Mouse (Mus musculus) heart, embryonic 15.5 days (tissue): ENCODE results near the gene Il17re. TPM values are rescaled to one million over a fixed set of nuclear protein-coding genes. Genes with fewer than 3 reads are reported as not detected.

Source experiments
- ATAC-seq: fragments of 200-750 bp; cut with Nextera tagmentation; replicated peaks from 2 replicates; pipeline ENCODE4 v1.8.0; 2017; ENCODE audit warnings: low read depth, moderate TSS enrichment; ENCODE audit not compliant: insufficient number of reproducible peaks, insufficient read depth, low FRiP score
- H3K27ac ChIP-seq: fragments of 300-500 bp; sonication (generic); 2 replicates; pipeline ENCODE4 v1.5.1; 2015; ENCODE audit warnings: mild to moderate bottlenecking, inconsistent platforms
- H3K27me3 ChIP-seq: fragments of 300-500 bp; sonication (generic); 2 replicates; pipeline ENCODE4 v1.6.1; 2015; ENCODE audit warnings: inconsistent platforms
- H3K36me3 ChIP-seq: fragments of 300-500 bp; sonication (generic); 2 replicates; pipeline ENCODE4 v1.6.1; 2015; ENCODE audit warnings: mild to moderate bottlenecking, inconsistent platforms
- H3K4me1 ChIP-seq: fragments of 300-500 bp; sonication (generic); replicated peaks from 2 replicates; pipeline ENCODE4 v1.6.1; 2015; ENCODE audit warnings: inconsistent platforms
- H3K4me2 ChIP-seq: fragments of 300-500 bp; sonication (generic); 2 replicates; pipeline ENCODE4 v1.6.1; 2015; ENCODE audit warnings: inconsistent platforms, mild to moderate bottlenecking, moderate library complexity
- H3K4me3 ChIP-seq: fragments of 300-500 bp; sonication (generic); 2 replicates; pipeline ENCODE4 v1.5.1; 2015; ENCODE audit warnings: mild to moderate bottlenecking, inconsistent platforms
- H3K9ac ChIP-seq: fragments of 300-500 bp; sonication (generic); 2 replicates; pipeline ENCODE4 v1.6.1; 2015; ENCODE audit warnings: mild to moderate bottlenecking, inconsistent platforms
- H3K9me3 ChIP-seq: fragments of 300-500 bp; sonication (generic); replicated peaks from 2 replicates; pipeline ENCODE4 v1.6.1; 2016; ENCODE audit warnings: inconsistent platforms
- WGBS: fragments of 180-500 bp; shearing (Covaris S2); methylation state at CpG from one replicate; pipeline ENCODE4 v1.1.7; 2015; ENCODE audit warnings: mixed read lengths; 5-methylcytosine and 5-hydroxymethylcytosine counted together
- polyA plus RNA-seq: library from polyadenylated mRNA; unstranded; fragments of >200 nt; fragmentation: Nextera tagmentation; extraction: Ambion mirVana; gene quantifications from 2 replicates; pipeline ENCODE4 v1.2.1, GENCODE M21; 2015

The Il17re gene
- polyA plus RNA-seq, 1 experiment from 2014 or later, result 1.4 TPM

- peaks cover 30% of the 10 kb centered on the region for H3K4me1 ChIP-seq
- H3K27me3 ChIP-seq, result peaks cover 17% of the 10 kb centered on the region
- no peaks in the 10 kb centered on the region for H3K9me3 ChIP-seq
- peak within 1 kb of the TSS; percentile 64 for H3K27ac ChIP-seq
- peak within 1 kb of the TSS; percentile 62 for H3K9ac ChIP-seq
- 23% methylated on average over 12 of the region's 12 CpGs for WGBS
- peak; percentile 48; the same call in 1 of the 2 replicates for ATAC-seq
- peak within 1 kb of the TSS; percentile 72 for H3K4me2 ChIP-seq
- H3K4me3 ChIP-seq, result peak within 1 kb of the TSS; percentile 47
- no peaks in the 10 kb centered on the region for H3K36me3 ChIP-seq
These were observed 13.1 kb downstream of the Il17re start, which contains the start of gene Il17rc for GRCm38 (mm10) chr6:113471297-113471936. TSS of gene Il17rc (plus strand) at chr6:113471427.

- no peak for ATAC-seq
- Histone ChIP-seq H3K4me2 (peak overlapping the region; percentile 72), H3K9ac (no peak overlapping the region), H3K9me3 (no peaks in the 10 kb centered on the region), H3K36me3 (no peaks in the 10 kb centered on the region), H3K4me3 (no peak overlapping the region; the same call in 1 of the 2 replicates), H3K4me1 (peaks cover 30% of the 10 kb centered on the region), H3K27ac (peak overlapping the region; percentile 64; the same call in 1 of the 2 replicates), H3K27me3 (peaks cover 17% of the 10 kb centered on the region)
- 66% methylated on average over 10 of the region's 10 CpGs for WGBS
These were observed 13.8 kb downstream of the Il17re start for GRCm38 (mm10) chr6:113472061-113472460.

GRCm38 (mm10) chr6:113473246-113473645 lies 15.0 kb downstream of the Il17re start:
- Histone ChIP-seq H3K4me2 (no peak overlapping the region), H3K9me3 (no peaks in the 10 kb centered on the region), H3K27me3 (peaks cover 17% of the 10 kb centered on the region), H3K4me3 (no peak overlapping the region), H3K36me3 (no peaks in the 10 kb centered on the region), H3K27ac (no peak overlapping the region), H3K4me1 (peaks cover 30% of the 10 kb centered on the region), H3K9ac (no peak overlapping the region)
- no peak for ATAC-seq
- 68% methylated on average over 2 of the region's 2 CpGs for WGBS

DNA sequence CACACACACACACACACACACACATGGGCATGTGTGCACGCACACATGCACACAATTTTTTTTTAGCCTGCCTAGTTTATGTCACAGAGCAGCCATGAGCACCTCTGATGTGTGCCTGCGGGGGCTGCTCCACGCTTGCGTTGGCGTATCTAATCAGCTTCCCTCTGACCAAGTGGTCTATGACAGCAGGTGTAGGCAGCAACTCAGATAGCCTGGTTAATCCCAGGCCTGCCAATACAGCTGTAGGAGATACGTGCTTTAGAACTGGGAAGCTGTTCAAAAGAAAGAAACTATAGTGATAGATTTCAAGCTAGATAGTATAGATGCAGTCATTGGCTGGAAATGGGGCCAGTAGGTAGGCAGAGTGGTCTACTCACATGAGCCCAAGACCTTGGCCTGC lies 15.4 kb downstream of the Il17re start:
- 56% methylated on average over 6 of the region's 6 CpGs for WGBS

GRCm38 (mm10) chr6:113477353-113477752 lies 19.1 kb downstream of the Il17re start:
- peaks cover 13% of the 10 kb centered on the region; the same call in 1 of the 2 replicates for H3K27me3 ChIP-seq
- H3K9ac ChIP-seq, result no peak overlapping the region
- H3K4me1 ChIP-seq, result peaks cover 25% of the 10 kb centered on the region
- H3K27ac ChIP-seq, result no peak overlapping the region
- H3K36me3 ChIP-seq, result no peaks in the 10 kb centered on the region
- H3K9me3 ChIP-seq, result no peaks in the 10 kb centered on the region
- H3K4me3 ChIP-seq, result no peak overlapping the region
- H3K4me2 ChIP-seq, result no peak overlapping the region
- 41% methylated on average over 7 of the region's 7 CpGs for WGBS
- no peak for ATAC-seq

More for the DNA sequence above, 15.4 kb downstream of the Il17re start:
- H3K9ac ChIP-seq, result no peak overlapping the region
- no peaks in the 10 kb centered on the region for H3K9me3 ChIP-seq
- H3K36me3 ChIP-seq, result no peaks in the 10 kb centered on the region
- peaks cover 17% of the 10 kb centered on the region for H3K27me3 ChIP-seq
- H3K27ac ChIP-seq, result no peak overlapping the region
- H3K4me3 ChIP-seq, result no peak overlapping the region
- H3K4me1 ChIP-seq, result peaks cover 30% of the 10 kb centered on the region
- no peak for ATAC-seq
- H3K4me2 ChIP-seq, result no peak overlapping the region

GRCm38 (mm10) chr6:113478906-113479305 lies 20.6 kb downstream of the Il17re start:
- H3K27me3 ChIP-seq, result peaks cover 13% of the 10 kb centered on the region; the same call in 1 of the 2 replicates

GRCm38 (mm10) chr6:113480555-113481373 lies 22.5 kb downstream of the Il17re start:
- Histone ChIP-seq H3K9me3 (no peaks in the 10 kb centered on the region), H3K4me3 (no peak overlapping the region), H3K27me3 (peaks cover 13% of the 10 kb centered on the region; the same call in 1 of the 2 replicates), H3K4me1 (peaks cover 42% of the 10 kb centered on the region), H3K4me2 (peak overlapping the region; percentile 78; the same call in 1 of the 2 replicates), H3K9ac (no peak overlapping the region), H3K36me3 (no peaks in the 10 kb centered on the region), H3K27ac (peak overlapping the region; percentile 61)
- 46% methylated on average over 18 of the region's 18 CpGs for WGBS
- no peak; the same call in 1 of the 2 replicates for ATAC-seq

More at GRCm38 (mm10) chr6:113478906-113479305, 20.6 kb downstream of the Il17re start:
- WGBS, result 77% methylated on average over 10 of the region's 10 CpGs
- Histone ChIP-seq H3K4me3 (no peak overlapping the region), H3K27ac (no peak overlapping the region), H3K9ac (no peak overlapping the region), H3K9me3 (no peaks in the 10 kb centered on the region), H3K4me2 (no peak overlapping the region), H3K36me3 (no peaks in the 10 kb centered on the region), H3K4me1 (peaks cover 33% of the 10 kb centered on the region)
- ATAC-seq, result no peak

- peak; percentile 21 for ATAC-seq
- WGBS, result 2% methylated on average over 64 of the region's 65 CpGs
- H3K9ac ChIP-seq, result peak overlapping the region; percentile 62
These were observed 24.3 kb downstream of the Il17re start for GRCm38 (mm10) chr6:113482477-113483099.

DNA sequence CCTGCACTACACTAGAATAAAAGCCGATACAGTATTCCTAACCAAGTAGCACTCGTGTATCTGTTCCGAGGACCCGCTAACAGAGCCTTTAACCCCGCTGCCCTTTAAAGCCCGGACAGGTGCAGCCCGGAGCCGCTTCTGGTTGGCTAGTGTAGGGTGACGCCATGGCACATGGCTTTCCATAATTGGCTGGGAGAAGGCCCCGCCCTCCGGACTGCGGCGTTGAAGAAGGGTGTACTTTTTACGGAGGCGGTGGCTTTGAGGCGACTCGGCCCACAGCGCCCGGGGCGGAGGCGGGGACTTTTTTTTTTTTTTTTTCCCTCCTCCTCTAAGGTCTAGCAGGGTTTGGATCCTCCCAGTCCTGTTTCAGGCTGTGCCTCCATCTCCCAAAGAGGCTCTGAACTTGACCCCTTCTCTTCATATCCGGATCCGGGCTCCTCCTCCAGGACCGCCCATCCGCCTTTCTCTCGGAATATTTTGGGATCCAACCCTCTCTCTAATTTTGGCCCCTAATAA lies 24.9 kb downstream of the Il17re start, which contains the start of gene Creld1:
Gene Creld1, plus strand, starts transcription at position 198 of the 516 bp plus-strand sequence.
- peak within 1 kb of the TSS; percentile 70 for H3K9ac ChIP-seq
- H3K4me3 ChIP-seq, result peak within 1 kb of the TSS; percentile 58
- H3K27ac ChIP-seq, result peak within 1 kb of the TSS; percentile 87
- H3K9me3 ChIP-seq, result no peaks in the 10 kb centered on the region
- peak within 1 kb of the TSS; percentile 78 for H3K4me2 ChIP-seq
- peaks cover 45% of the 10 kb centered on the region for H3K4me1 ChIP-seq
- peaks cover 13% of the 10 kb centered on the region; the same call in 1 of the 2 replicates for H3K27me3 ChIP-seq
- under 1% methylated on average over 26 of the region's 26 CpGs for WGBS
- H3K36me3 ChIP-seq, result 0 out of 2 replicates have a peak, but pooled peaks cover 2% of the 10 kb centered on the region
- ATAC-seq, result peak; percentile 95

More at GRCm38 (mm10) chr6:113482477-113483099, 24.3 kb downstream of the Il17re start:
- H3K4me1 ChIP-seq, result peaks cover 45% of the 10 kb centered on the region
- peaks cover 13% of the 10 kb centered on the region; the same call in 1 of the 2 replicates for H3K27me3 ChIP-seq
- H3K9me3 ChIP-seq, result no peaks in the 10 kb centered on the region
- peak overlapping the region; percentile 58 for H3K4me3 ChIP-seq
- H3K4me2 ChIP-seq, result peak overlapping the region; percentile 78
- no peaks in the 10 kb centered on the region for H3K36me3 ChIP-seq
- H3K27ac ChIP-seq, result peak overlapping the region; percentile 87

DNA sequence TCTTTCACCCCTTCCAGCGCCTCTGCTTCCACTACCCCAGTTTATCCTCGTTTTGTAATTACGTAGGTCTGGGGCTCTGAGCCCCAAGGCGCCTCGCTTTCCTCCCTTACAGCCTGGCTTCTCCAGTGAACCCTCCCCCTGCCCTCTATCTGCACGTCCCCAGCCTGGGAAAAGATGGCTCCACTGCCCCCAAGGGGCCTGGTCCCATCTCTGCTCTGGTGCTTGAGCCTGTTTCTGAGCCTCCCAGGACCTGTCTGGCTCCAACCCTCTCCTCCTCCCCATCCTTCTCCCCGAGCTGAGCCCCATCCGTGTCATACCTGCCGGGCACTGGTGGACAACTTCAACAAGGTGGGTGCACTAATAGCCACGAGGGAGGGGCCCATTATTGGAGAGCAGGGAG lies 25.4 kb downstream of the Il17re start:
- ATAC-seq, result 0 out of 2 replicates have a peak, but pooled peaks have one; percentile 7
- Histone ChIP-seq H3K9ac (peak overlapping the region; percentile 70), H3K36me3 (peaks cover 8% of the 10 kb centered on the region; the same call in 1 of the 2 replicates), H3K4me1 (peaks cover 45% of the 10 kb centered on the region), H3K27me3 (peaks cover 13% of the 10 kb centered on the region; the same call in 1 of the 2 replicates), H3K9me3 (no peaks in the 10 kb centered on the region), H3K27ac (peak overlapping the region; percentile 87), H3K4me2 (peak overlapping the region; percentile 78), H3K4me3 (peak overlapping the region; percentile 58)
- 8% methylated on average over 10 of the region's 10 CpGs for WGBS
